Mouse (Mus musculus) urinary bladder, postnatal 14 days (tissue): ENCODE data around the gene Wnt7a.

Experiments
- DNase-seq: peaks from one replicate; pipeline ENCODE4 v3.0.0; 2021; ENCODE audit warnings: low spot score

Gene Wnt7a

DNA sequence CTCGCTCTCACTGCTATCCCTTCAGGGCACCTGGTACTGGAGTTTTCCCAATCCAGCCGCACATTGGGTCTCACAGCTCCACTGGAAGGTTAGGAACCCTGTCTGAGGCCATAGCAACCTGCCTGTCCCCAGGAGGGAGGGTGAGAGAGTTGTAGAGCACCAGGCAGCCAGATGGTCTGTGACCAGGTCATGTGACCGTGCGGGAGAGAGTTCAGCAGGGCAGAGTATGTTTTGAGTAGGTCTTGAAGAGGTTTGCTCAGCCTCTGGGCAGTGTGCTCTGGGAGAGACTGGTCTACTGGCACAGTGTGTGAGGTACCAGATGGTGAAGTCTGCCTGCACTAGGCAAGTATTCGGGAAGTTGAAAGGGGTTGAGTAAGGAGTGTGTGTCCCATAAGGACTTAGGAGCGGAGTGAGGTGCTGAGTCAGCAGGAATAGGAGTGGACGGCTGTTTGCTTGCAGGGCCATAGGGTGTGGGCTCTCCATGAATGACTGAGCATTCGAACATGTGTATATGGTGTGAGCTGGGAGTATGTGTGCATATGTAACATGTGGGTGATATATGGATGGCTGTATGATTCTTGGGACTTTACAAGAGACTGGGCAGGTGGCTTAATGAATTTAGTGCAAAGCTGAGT lies 71.4 kb downstream of the Wnt7a start:
- no peak for DNase-seq

DNA sequence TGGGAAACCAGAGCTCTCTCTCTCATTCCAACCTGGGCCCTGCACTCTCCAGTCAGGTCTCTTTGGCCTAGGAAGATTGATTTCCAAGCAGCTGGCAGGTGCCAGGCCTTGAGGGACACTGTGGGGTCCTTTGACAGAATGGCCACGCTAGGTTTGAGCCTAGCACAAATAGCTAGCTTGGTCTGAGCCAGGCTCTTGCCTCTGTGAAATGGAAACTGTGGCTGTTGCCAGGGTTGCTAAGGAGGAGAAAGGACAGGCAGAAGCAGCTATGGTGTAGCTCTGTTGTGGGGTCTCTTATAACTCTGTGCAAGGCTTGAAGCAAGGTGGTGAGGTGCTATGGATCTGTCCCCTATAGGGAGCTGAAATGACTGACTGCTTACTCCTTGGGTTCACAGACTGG lies 75.7 kb downstream of the Wnt7a start:
- DNase-seq = no peak

DNA sequence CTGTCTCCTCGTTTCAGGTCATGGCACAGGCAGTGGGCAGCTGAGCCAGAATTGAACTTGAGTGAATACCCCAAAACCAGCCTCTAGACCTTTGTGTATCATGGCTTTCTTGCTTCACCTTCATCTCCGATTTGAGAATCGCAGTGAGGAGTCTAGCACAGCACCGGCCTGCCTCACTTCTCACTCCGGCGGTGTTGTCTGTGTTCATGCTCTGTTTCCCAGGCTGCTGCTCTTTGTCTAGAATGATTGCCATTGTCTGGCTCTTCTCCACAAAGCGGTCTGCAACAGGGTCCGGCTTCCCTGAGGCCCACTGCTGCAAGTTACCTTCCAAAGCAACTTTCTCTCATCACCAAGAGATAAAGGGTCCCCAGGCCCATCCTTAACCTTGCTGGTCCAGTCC lies 79.3 kb downstream of the Wnt7a start:
- DNase-seq = no peak

DNA sequence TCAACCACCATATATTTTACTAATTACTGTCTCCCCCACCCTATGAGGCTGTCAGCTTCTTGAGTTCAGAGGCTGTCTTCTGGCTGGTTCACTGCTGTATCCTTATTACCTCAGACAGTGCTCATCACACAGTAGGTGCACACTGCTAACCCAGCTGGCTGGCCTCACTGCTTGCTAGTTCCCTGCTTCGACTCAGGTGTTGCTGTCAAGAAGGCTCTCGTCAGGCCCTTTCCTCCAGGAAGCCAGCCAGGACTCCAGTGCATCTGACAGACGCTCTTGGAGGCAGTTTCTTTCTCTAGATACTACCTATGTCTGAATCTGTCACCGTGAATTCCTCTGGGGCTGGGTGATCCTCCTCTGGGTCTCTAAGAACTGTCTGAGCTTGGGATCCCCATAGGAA lies 85.6 kb downstream of the Wnt7a start:
- no peak for DNase-seq

DNA sequence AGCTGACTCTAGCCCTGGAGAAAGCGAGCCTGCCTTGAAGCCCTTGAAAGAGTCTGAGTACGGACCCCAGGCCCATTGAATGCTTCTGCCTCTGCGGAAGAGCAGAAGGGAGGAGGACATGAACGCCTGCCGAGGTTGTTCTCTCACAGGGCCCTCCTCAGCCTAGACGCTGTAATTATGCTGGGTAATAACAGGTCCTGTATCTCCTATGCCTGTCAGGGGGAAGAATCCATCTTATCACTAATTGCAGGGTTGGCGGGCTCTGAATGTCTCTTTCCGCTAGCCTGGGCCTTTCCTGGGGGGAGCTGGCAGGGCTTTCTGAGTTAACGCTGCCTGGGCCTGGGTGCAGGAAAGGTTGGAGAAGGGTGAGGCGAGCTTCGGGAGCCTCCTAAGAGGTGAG lies 86.4 kb downstream of the Wnt7a start:
- no peak for DNase-seq

DNA sequence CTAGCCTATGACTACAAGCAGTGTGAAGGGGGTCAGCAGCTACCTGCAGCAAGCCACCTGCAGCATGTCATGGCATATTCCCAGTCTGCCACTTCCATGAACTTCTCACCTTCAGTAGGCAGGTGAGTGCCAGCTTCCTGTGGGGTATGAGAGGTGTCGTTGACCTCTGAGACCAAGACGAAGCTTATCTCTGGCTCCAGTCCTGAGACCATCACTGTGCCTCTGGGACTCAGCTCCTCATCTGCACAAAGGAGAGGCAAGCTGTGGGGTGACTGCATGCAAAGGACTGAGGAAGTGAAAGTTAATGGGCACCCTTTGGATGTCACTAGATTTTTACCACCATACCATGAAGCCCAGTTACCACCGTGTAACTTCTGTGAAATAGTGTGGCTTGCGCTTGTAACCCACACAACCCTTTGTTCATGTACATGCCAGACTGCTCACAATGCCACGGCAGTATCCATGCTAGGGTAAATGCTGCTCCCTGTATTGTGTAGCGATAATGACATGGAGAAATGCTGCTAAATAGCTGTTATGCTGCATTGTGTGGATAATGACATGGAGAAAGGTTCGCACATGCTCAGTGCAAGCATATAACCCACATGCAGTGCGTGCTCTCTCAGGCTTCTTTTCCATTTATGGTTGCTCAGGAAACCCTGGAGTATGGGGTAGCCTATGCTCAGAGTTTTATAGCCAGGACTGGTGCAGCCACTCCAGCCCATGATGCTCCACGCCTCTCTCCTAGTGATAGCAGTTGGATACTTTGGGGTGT lies 89.0 kb downstream of the Wnt7a start:
- no peak for DNase-seq
